Mouse (Mus musculus): ENCODE measurements around the gene Dip2c.

The Dip2c gene

GRCm38 (mm10) chr13:9547698-9548344 is 271.5 kb downstream of the Dip2c start:
- no peak for DNase-seq (ENCODE audit: low read depth)

DNA sequence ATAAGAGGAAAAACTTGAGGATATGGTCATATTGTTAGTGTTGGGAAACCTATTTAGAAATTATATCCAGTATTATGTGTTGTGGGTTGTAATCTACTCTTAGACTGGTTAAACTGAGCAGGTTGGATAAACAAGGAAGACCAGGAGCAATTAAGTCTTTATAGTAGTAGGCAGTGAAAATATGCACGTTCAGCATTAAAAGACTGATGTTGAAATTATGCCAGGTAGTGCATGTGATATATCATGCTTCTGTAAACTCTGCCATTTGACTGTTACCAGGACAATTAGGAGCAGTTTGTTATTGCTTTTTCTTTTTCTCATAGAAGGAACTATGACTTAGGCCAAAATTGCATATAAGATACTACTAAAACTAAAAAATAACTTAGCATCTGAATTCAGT is 285.8 kb downstream of the Dip2c start:
- no peak for DNase-seq (ENCODE audit: low read depth)

DNA sequence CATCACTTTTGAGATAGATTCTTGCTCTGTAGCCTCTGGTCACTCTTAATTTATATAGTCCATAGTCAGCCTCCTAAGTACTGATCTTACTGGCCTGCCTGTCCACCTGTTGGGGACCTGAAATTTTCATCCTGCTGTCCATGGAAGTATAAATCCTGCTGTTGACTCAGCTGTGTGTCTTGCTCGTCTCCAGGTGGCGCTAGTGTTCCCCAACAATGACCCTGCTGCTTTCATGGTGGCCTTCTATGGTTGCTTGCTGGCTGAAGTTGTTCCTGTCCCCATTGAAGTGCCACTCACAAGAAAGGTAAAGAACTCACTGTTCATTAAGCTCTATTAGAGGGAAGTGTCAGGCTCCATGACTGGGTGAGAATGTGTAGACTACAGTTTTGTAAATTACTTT is 286.6 kb downstream of the Dip2c start:
- peak; percentile 26 for DNase-seq (ENCODE audit: low read depth)

DNA sequence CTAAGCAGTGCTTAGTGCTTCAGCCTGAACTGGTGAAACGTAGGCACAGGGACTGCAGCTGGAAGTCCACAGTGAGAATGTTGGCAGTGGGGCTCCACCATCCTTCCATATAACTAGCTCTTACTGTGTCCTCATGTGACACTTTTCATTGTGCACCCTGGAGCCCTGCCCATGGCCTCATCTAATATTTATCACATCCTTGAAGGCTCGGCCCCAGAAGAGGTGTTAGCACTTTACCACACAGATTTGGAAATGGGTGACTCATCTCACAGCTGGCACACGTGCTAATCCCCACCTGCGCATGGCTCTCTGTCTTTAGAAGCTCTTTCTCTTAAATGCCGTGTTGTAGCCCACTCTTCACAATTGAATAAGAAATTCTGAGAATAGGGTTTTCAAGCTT is 292.5 kb downstream of the Dip2c start:
- no peak for DNase-seq (ENCODE audit: low read depth)

- DNase-seq (ENCODE audit: low read depth) = no peak
Measured at GRCm38 (mm10) chr13:9576686-9577085, 300.4 kb downstream of the Dip2c start.

- no peak for DNase-seq (ENCODE audit: low read depth)
Measured at GRCm38 (mm10) chr13:9578456-9578855, 302.1 kb downstream of the Dip2c start.

GRCm38 (mm10) chr13:9581821-9582220 is 305.5 kb downstream of the Dip2c start:
- DNase-seq (ENCODE audit: low read depth) = no peak

- DNase-seq (ENCODE audit: low read depth) = no peak
Measured at GRCm38 (mm10) chr13:9583579-9583978, 307.3 kb downstream of the Dip2c start.

- no peak for DNase-seq (ENCODE audit: low read depth)
Measured at GRCm38 (mm10) chr13:9599334-9600096, 323.2 kb downstream of the Dip2c start.

- DNase-seq (ENCODE audit: low read depth) = no peak
Measured at GRCm38 (mm10) chr13:9601350-9601749, 325.0 kb downstream of the Dip2c start.

DNA sequence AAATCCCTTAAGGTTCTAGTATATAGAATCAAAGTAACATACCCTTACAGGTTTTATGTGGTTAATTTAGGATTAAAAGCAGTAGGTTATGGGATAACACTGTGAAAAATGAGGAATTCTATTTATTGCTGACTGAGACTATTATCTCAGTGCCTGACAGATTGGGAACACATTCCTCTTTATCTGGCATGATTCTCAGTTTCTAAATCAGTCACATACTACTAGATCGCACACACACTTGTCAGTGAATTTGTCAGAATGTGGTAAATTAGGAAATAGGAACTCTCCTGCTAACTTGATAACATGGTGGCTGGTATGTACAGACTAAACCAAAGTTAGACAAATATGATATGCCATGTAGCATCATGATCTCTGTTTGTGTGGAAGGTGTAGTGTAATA is 334.9 kb downstream of the Dip2c start:
- no peak for DNase-seq (ENCODE audit: low read depth)

DNA sequence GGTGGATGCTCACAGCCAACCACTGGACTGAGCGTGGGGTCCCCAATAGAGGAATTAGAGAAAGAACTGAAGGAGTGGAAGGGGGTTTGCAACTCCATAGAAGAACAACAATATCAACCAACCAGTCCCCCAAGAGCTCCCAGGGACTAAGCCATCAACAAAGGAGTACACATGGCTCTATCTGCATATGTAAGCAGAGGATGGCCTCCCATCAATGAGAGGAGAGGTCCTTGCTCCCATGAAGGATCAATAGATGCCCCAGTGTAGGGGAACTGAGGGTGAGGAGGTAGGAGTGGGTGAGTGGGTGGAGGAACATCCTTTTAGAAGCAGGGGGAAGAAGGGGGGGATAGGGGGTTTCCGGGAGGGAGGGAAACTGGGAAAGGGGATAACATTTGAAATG is 356.4 kb downstream of the Dip2c start:
- DNase-seq (ENCODE audit: low read depth) = no peak

- no peak for DNase-seq (ENCODE audit: low read depth)
Measured at GRCm38 (mm10) chr13:9635951-9636350, 359.6 kb downstream of the Dip2c start.

- DNase-seq (ENCODE audit: low read depth) = peak; percentile 30
Measured at GRCm38 (mm10) chr13:9636505-9636904, 360.2 kb downstream of the Dip2c start.

- DNase-seq (ENCODE audit: low read depth) = no peak
Measured at GRCm38 (mm10) chr13:9637949-9638348, 361.6 kb downstream of the Dip2c start.

DNA sequence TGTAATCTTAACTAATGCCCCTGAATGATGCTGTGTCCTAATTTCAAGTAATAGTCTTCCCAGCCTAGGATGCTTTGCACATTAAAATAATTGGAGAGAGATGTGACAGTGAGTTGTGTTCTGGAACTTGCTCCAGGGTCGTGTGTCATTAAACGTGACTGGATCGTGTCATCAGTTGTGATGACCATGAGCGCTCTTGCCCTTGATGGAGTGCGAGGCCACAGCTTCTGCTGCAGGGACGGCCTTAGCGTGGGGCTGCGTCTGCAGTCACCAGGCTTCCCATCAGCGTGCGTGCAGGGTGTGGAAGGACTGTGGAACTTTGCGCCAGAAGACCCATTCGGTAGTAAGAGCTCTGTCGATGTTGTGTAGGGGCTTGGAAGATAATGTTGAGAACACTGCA is 372.4 kb downstream of the Dip2c start:
- no peak for DNase-seq (ENCODE audit: low read depth)

DNA sequence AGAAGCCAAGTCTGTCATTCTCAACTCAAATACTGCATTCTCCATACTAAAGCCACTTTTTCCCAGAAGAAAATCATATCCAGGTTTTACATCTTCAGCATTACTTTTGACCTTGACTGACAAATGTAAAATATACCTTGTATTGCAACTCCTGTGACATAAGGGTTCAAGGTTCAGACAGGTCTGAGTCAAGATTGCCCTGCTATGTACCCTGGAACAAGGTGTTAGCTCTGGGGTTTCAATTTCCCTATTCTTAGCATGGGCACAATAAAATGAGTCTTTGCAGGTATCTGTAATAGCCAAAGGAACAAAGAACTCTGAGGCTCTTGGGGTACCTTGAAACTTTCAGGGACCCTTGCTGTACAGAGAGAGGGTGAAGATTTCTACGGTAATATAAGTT is 373.6 kb downstream of the Dip2c start:
- DNase-seq (ENCODE audit: low read depth) = no peak

GRCm38 (mm10) chr13:9650580-9650979 is 374.3 kb downstream of the Dip2c start:
- no peak for DNase-seq (ENCODE audit: low read depth)

- DNase-seq (ENCODE audit: low read depth) = no peak
Measured at GRCm38 (mm10) chr13:9653018-9653417, 376.7 kb downstream of the Dip2c start.

DNA sequence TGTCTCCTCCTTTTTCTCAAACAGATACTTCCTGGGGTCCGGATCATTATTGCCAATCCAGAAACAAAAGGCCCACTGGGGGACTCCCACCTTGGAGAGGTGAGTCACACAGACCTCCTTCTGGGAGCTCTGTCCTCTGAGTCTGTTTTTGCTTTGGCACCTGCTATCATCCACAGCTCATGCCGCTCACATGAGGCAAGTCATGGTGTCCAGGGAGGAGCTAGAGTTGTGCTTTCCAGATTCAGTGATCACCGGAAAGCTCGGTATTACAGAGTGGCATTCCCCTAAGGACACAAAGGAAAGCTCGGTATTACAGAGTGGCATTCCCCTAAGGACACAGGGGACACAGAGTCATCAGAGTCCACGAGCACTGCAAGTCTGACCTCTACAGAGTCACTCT is 380.3 kb downstream of the Dip2c start:
- DNase-seq (ENCODE audit: low read depth) = no peak

GRCm38 (mm10) chr13:9660711-9661110 is 384.4 kb downstream of the Dip2c start:
- DNase-seq (ENCODE audit: low read depth) = no peak

DNA sequence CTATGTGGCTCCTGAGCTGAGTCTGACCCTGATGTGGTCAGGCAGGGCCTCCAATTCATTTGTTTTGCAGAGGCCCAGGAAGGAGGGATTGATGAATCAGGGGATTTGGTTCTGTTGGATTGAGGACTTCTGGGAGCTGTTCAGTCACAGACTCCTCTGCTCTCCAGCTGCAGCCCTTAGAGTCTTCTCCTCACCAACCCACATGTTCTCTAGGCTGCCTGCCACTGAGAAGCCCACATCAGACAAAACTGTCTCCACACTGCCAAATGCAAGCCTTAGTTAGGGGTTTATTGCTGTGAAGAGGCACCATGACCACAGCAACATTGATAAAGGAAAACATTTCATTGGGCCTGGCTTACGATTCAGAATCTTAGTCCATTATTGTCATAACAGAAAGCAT is 387.3 kb downstream of the Dip2c start:
- DNase-seq (ENCODE audit: low read depth) = no peak

GRCm38 (mm10) chr13:9667954-9668496 is 391.7 kb downstream of the Dip2c start:
- no peak for DNase-seq (ENCODE audit: low read depth)

DNA sequence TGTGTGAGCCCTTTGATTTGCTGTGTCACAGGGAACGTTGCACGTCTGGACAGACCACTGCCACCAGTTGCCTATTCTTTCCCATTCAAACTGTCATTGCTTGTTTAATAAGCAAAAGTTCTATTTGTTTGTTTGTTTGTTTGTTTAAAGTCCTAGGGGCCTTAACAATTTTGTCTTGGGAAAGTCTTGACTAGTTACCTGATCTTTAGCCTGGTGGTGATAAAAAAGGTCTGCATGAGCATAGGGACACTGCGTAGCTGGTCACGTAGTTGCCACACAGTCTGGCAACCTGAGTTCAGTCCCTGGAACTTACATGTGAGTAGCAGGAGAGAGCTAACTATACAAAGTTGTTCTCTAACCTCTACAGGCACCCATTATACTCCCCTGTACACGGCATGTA is 392.9 kb downstream of the Dip2c start:
- DNase-seq (ENCODE audit: low read depth) = no peak

Measured in c-Kit-positive CD71-negative TER-119-negative erythroid progenitor cells, embryonic 14.5 days (primary cell).